Mouse (Mus musculus): ENCODE data around the gene Dao. TPM values are rescaled to one million over a fixed set of nuclear protein-coding genes. Genes with fewer than 3 reads are reported as not detected.

Dao gene
- total and polyA plus RNA-seq, 3 experiments = 1.4 to 3.6 (median 1.9) TPM

GRCm38 (mm10) chr5:113977309-113977708, 26.2 kb upstream of the Dao start:
- peaks cover 31 to 71% of the 10 kb centered on the region in 2 experiments for H3K4me1 ChIP-seq (ENCODE audit: control insufficient read depth in 1 of 2, insufficient read depth in 2 of 2)
- H3K27me3 ChIP-seq (replicated peaks) = no peaks in the 10 kb centered on the region
- H3K9ac ChIP-seq (ENCODE audit: insufficient read depth, low read depth) = no peak overlapping the region
- TF ChIP-seq POLR2A (IDR thresholded peaks at IDR 0.05; ENCODE audit: low read depth, low read length) (no peak), HCFC1 (IDR thresholded peaks at IDR 0.05; ENCODE audit: low read depth, low read length) (no peak)
- no peak overlapping the region for H3K27ac ChIP-seq (ENCODE audit: insufficient read depth, low read depth)
- DNase-seq (ENCODE audit: extremely low read depth) = no peak
- peaks cover 13 to 64% of the 10 kb centered on the region in 2 experiments for H3K36me3 ChIP-seq (replicated peaks in 1 of 2; ENCODE audit: control insufficient read depth in 1 of 2, insufficient read depth in 1 of 2, low read length in 1 of 2)
- in situ Hi-C loops (cut with MboI; ENCODE audit: low pct_ligation_motif_present, low pct_unique_long_range_greater_than_20kb, low sequenced_read_pairs) (loop anchor here (10.0 kb wide), 1 partner anchor 147 kb away; the partner anchor contains the start of gene Alkbh2), dilution Hi-C loops (cut with MboI; ENCODE audit: extremely low pct_ligation_motif_present, extremely low pct_unique_long_range_greater_than_20kb, low sequenced_read_pairs) (no loop called here)
- H3K4me3 ChIP-seq (replicated peaks in 1 of 3; ENCODE audit: low read depth in 2 of 3, low read length in 2 of 3, poor library complexity in 1 of 3) = no peak overlapping the region
- no peaks in the 10 kb centered on the region for H3K79me2 ChIP-seq (replicated peaks; ENCODE audit: control insufficient read depth, extremely low read depth, insufficient read depth, poor library complexity, severe bottlenecking)
- no peak overlapping the region for H3K4me2 ChIP-seq (ENCODE audit: insufficient read depth, low read depth, poor library complexity, severe bottlenecking)
- no peaks in the 10 kb centered on the region for H3K9me3 ChIP-seq (replicated peaks; ENCODE audit: low read length)

GRCm38 (mm10) chr5:113980511-113980910, 23.0 kb upstream of the Dao start:
- peaks cover 24 to 67% of the 10 kb centered on the region in 2 experiments for H3K4me1 ChIP-seq (ENCODE audit: control insufficient read depth in 1 of 2, insufficient read depth in 2 of 2)
- in situ Hi-C loops (cut with MboI; ENCODE audit: low pct_ligation_motif_present, low pct_unique_long_range_greater_than_20kb, low sequenced_read_pairs) = no loop called here
- no peak overlapping the region for H3K4me3 ChIP-seq (replicated peaks in 1 of 3; ENCODE audit: low read depth in 2 of 3, low read length in 2 of 3, poor library complexity in 1 of 3)
- TF ChIP-seq BHLHE40 (IDR thresholded peaks at IDR 0.05; ENCODE audit: low read depth, low read length) (0 out of 2 replicates have a peak, but pooled peaks have one; percentile 34), MYC (IDR thresholded peaks at IDR 0.05; ENCODE audit: low read depth, low read length) (peak; percentile 36; the same call in 1 of the 2 replicates), EP300 (IDR thresholded peaks at IDR 0.05; ENCODE audit: low read length) (peak; percentile 57; the same call in 1 of the 2 replicates), USF2 (conservative IDR thresholded peaks at IDR 0.05; ENCODE audit: low read depth, low read length) (no peak), KAT2A (IDR thresholded peaks at IDR 0.05; ENCODE audit: insufficient replicate concordance, low read length) (no peak), ELF1 (IDR thresholded peaks at IDR 0.05; ENCODE audit: low read depth, low read length) (no peak), POLR2A (IDR thresholded peaks at IDR 0.05; ENCODE audit: low read depth, low read length) (no peak), MEF2A (IDR thresholded peaks at IDR 0.05; ENCODE audit: borderline replicate concordance, low read depth, low read length) (no peak), ZMIZ1 (IDR thresholded peaks at IDR 0.05; ENCODE audit: low read depth, low read length) (no peak), TCF12 (IDR thresholded peaks at IDR 0.05; ENCODE audit: low read depth, low read length) (peak; percentile 7; the same call in 1 of the 2 replicates), CTCF (conservative IDR thresholded peaks at IDR 0.05 in 1 of 2, IDR thresholded peaks at IDR 0.05 in 1 of 2; ENCODE audit: low read depth in 2 of 2, low read length in 2 of 2) (no peak), UBTF (IDR thresholded peaks at IDR 0.05; ENCODE audit: low read depth, low read length) (no peak), MAZ (IDR thresholded peaks at IDR 0.05; ENCODE audit: low read depth, low read length) (no peak), USF1 (IDR thresholded peaks at IDR 0.05; ENCODE audit: low read depth, low read length) (no peak), ZC3H11A (IDR thresholded peaks at IDR 0.05; ENCODE audit: low read depth, low read length) (no peak), CHD2 (IDR thresholded peaks at IDR 0.05; ENCODE audit: low read length) (peak; percentile 68), JUN (IDR thresholded peaks at IDR 0.05; ENCODE audit: insufficient read depth, low read depth, low read length) (no peak), RAD21 (IDR thresholded peaks at IDR 0.05; ENCODE audit: low read depth, low read length) (no peak), PAX5 (IDR thresholded peaks at IDR 0.05; ENCODE audit: low read length) (no peak), NRF1 (IDR thresholded peaks at IDR 0.05; ENCODE audit: low read depth, low read length) (no peak), HCFC1 (IDR thresholded peaks at IDR 0.05; ENCODE audit: low read depth, low read length) (no peak), ETS1 (conservative IDR thresholded peaks at IDR 0.05; ENCODE audit: low read depth, low read length) (peak; percentile 36), IRF4 (IDR thresholded peaks at IDR 0.05; ENCODE audit: low read depth, low read length) (peak; percentile 59), E2F4 (IDR thresholded peaks at IDR 0.05; ENCODE audit: insufficient replicate concordance, low read depth, low read length) (no peak), MAX (IDR thresholded peaks at IDR 0.05; ENCODE audit: low read length) (no peak), GABPA (IDR thresholded peaks at IDR 0.05; ENCODE audit: insufficient replicate concordance, low read depth, low read length) (no peak), SMC3 (IDR thresholded peaks at IDR 0.05; ENCODE audit: low read depth, low read length) (no peak), NELFE (IDR thresholded peaks at IDR 0.05; ENCODE audit: low read depth, low read length) (no peak), SIN3A (IDR thresholded peaks at IDR 0.05; ENCODE audit: low read length) (0 out of 2 replicates have a peak, but pooled peaks have one; percentile 39), ZNF384 (IDR thresholded peaks at IDR 0.05; ENCODE audit: low read depth, low read length) (no peak), MXI1 (IDR thresholded peaks at IDR 0.05; ENCODE audit: low read depth, low read length) (no peak), JUND (conservative IDR thresholded peaks at IDR 0.05; ENCODE audit: low read depth, low read length) (0 out of 2 replicates have a peak, but pooled peaks have one; percentile 34), POLR2AphosphoS2 (IDR thresholded peaks at IDR 0.05; ENCODE audit: low read depth, low read length) (no peak), CHD1 (IDR thresholded peaks at IDR 0.05; ENCODE audit: low read depth, low read length) (no peak)

More at GRCm38 (mm10) chr5:113980511-113980910, 23.0 kb upstream of the Dao start:
- Histone ChIP-seq H3K79me2 (replicated peaks; ENCODE audit: control insufficient read depth, extremely low read depth, insufficient read depth, poor library complexity, severe bottlenecking) (no peaks in the 10 kb centered on the region), H3K4me2 (ENCODE audit: insufficient read depth, low read depth, poor library complexity, severe bottlenecking) (peak overlapping the region; percentile 43), H3K27ac (ENCODE audit: insufficient read depth, low read depth) (peak overlapping the region; percentile 63), H3K36me3 (replicated peaks in 1 of 2; ENCODE audit: control insufficient read depth in 1 of 2, insufficient read depth in 1 of 2, low read length in 1 of 2) (peaks cover 17 to 71% of the 10 kb centered on the region in 2 experiments), H3K9me3 (replicated peaks; ENCODE audit: low read length) (no peaks in the 10 kb centered on the region), H3K9ac (ENCODE audit: insufficient read depth, low read depth) (no peak overlapping the region), H3K27me3 (replicated peaks) (no peaks in the 10 kb centered on the region)
- dilution Hi-C loops (cut with MboI; ENCODE audit: extremely low pct_ligation_motif_present, extremely low pct_unique_long_range_greater_than_20kb, low sequenced_read_pairs) = no loop called here
- DNase-seq (ENCODE audit: extremely low read depth) = no peak

Measured in CH12.LX (cell line).